Mouse (Mus musculus) liver, adult 2 months (tissue): ENCODE measurements around the gene Gm10352. TPM values are rescaled to one million over a fixed set of nuclear protein-coding genes. Genes with fewer than 3 reads are reported as not detected.
"Not testable (repeated sequence)": the region's sequence is repeated elsewhere in the genome, so short reads cannot be mapped to it uniquely, and the experiment has no call there.

Experiments used
- DNase-seq: peaks from one replicate; pipeline ENCODE4 v3.0.0-alpha.2; 2011; ENCODE audit warnings: low read depth, low spot score; ENCODE audit errors: extremely low read depth
- H3K27ac ChIP-seq: fragments of 200-500 bp; replicated peaks from 2 replicates; pipeline ENCODE4 v1.5.1; 2012; ENCODE audit warnings: low read depth, mild to moderate bottlenecking, control low read depth, inconsistent platforms, low read length; ENCODE audit not compliant: insufficient read depth
- H3K27me3 ChIP-seq: fragments of 200-500 bp; 2 replicates; pipeline ENCODE4 v1.6.1; 2012; ENCODE audit warnings: mild to moderate bottlenecking, moderate library complexity, low read length, inconsistent platforms; ENCODE audit not compliant: control insufficient read depth, insufficient read depth
- H3K36me3 ChIP-seq: fragments of 200-500 bp; 2 replicates; pipeline ENCODE4 v1.6.1; 2012; ENCODE audit warnings: low read length, inconsistent platforms; ENCODE audit not compliant: control insufficient read depth, insufficient read depth
- H3K4me1 ChIP-seq: fragments of 200-500 bp; 2 replicates; pipeline ENCODE4 v1.6.1; 2011; ENCODE audit warnings: low read length; ENCODE audit not compliant: control insufficient read depth, insufficient read depth
- H3K4me3 ChIP-seq: fragments of 200-500 bp; 2 replicates; pipeline ENCODE4 v1.5.1; 2011; ENCODE audit warnings: low read depth, mild to moderate bottlenecking, control low read depth, low read length, moderate library complexity; ENCODE audit not compliant: insufficient read depth
- H3K79me2 ChIP-seq: fragments of 200-500 bp; 2 replicates; pipeline ENCODE4 v1.6.1; 2012; ENCODE audit warnings: inconsistent platforms, mild to moderate bottlenecking, low read length, moderate library complexity; ENCODE audit not compliant: control insufficient read depth, insufficient read depth
- H3K9ac ChIP-seq: fragments of 200-500 bp; 2 replicates; pipeline ENCODE4 v1.6.1; 2012; ENCODE audit warnings: low read depth, mild to moderate bottlenecking, control low read depth, inconsistent platforms, low read length
- WGBS: fragments of 180-500 bp; shearing (Covaris S2); methylation state at CpG from one replicate; pipeline ENCODE4 v1.1.7; 2018; 5-methylcytosine and 5-hydroxymethylcytosine counted together
- polyA plus RNA-seq: library from polyadenylated mRNA; depleted of rRNA; stranded (reverse); fragments of >200 nt; gene quantifications from 2 replicates; pipeline ENCODE4 v1.2.3, GENCODE M21; 2012; rRNA removed
- total RNA-seq: library from RNA; depleted of rRNA; stranded (reverse); fragments of >200 nt; gene quantifications from 2 replicates; pipeline ENCODE4 v1.2.3, GENCODE M21; 2014; rRNA removed

Gene Gm10352
- total RNA-seq (not detected in 2 replicates), polyA plus RNA-seq (not detected in 2 replicates)

DNA sequence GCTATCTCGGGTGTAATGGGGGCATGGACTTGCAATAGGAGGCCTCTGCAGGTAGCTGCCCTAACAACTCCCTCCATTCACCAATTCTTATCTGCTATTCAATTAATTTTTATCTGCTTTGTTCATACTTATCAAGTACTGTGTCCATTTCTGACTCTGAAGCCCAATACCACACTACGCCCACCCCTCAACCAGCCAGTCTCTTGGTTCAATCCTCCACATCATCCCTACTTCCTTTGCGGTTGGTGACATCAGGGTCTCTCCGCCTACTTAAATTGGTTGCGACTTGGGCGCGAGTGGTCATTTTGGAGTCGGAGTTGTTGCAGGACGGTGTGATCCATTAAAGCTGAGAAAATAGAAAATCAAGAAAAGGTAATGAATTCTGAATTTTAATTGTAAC lies at the start of gene Gm10352:
TSS of gene Gm10352 (plus strand) at position 301 of the 400 bp plus-strand sequence.
- no CpG with 5 or more reads among the region's 9 CpGs for WGBS
- not testable (repeated sequence) for H3K36me3 ChIP-seq, H3K79me2 ChIP-seq, H3K4me1 ChIP-seq, H3K27ac ChIP-seq, H3K9ac ChIP-seq, DNase-seq, H3K4me3 ChIP-seq, H3K27me3 ChIP-seq

DNA sequence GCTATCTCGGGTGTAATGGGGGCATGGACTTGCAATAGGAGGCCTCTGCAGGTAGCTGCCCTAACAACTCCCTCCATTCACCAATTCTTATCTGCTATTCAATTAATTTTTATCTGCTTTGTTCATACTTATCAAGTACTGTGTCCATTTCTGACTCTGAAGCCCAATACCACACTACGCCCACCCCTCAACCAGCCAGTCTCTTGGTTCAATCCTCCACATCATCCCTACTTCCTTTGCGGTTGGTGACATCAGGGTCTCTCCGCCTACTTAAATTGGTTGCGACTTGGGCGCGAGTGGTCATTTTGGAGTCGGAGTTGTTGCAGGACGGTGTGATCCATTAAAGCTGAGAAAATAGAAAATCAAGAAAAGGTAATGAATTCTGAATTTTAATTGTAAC lies 31.5 kb downstream of the Gm10352 start, which contains the start of gene Gm29289:
TSS of gene Gm29289 (plus strand) at position 301 of the 400 bp plus-strand sequence.
- H3K79me2 ChIP-seq, H3K9ac ChIP-seq, H3K27ac ChIP-seq, H3K4me3 ChIP-seq, DNase-seq, H3K4me1 ChIP-seq, H3K27me3 ChIP-seq, H3K36me3 ChIP-seq: not testable (repeated sequence)
- no CpG with 5 or more reads among the region's 9 CpGs for WGBS

Other genes with a start within 250 kb of the Gm10352 start
- not detected in 2 replicates for gene Sry, start 237.3 kb upstream of the Gm10352 start, total RNA-seq
- gene Sry, start 237.3 kb upstream of the Gm10352 start, polyA plus RNA-seq = not detected in 2 replicates
- gene H2al2b, start 180.3 kb upstream of the Gm10352 start, total RNA-seq = not detected in 2 replicates
- not detected in 2 replicates for gene H2al2b, start 180.3 kb upstream of the Gm10352 start, polyA plus RNA-seq
- gene Gm4064, start 104.8 kb upstream of the Gm10352 start, total RNA-seq = not detected in 2 replicates
- gene Gm4064, start 104.8 kb upstream of the Gm10352 start, polyA plus RNA-seq = not detected in 2 replicates
- not detected in 2 replicates for gene Rbmy, start 70.3 kb upstream of the Gm10352 start, total RNA-seq
- not detected in 2 replicates for gene Rbmy, start 70.3 kb upstream of the Gm10352 start, polyA plus RNA-seq
- gene Gm10256, start 70.3 kb upstream of the Gm10352 start, total RNA-seq = not detected in 2 replicates
- not detected in 2 replicates for gene Gm10256, start 70.3 kb upstream of the Gm10352 start, polyA plus RNA-seq
- not detected in 2 replicates for gene Gm29289, start 31.6 kb downstream of the Gm10352 start, total RNA-seq
- gene Gm29289, start 31.6 kb downstream of the Gm10352 start, polyA plus RNA-seq = not detected in 2 replicates